Mouse (Mus musculus): ENCODE results near the gene Slc22a30.
"Not testable (repeated sequence)": the region's sequence is repeated elsewhere in the genome, so short reads cannot be mapped to it uniquely, and the experiment has no call there.

Gene Slc22a30

DNA sequence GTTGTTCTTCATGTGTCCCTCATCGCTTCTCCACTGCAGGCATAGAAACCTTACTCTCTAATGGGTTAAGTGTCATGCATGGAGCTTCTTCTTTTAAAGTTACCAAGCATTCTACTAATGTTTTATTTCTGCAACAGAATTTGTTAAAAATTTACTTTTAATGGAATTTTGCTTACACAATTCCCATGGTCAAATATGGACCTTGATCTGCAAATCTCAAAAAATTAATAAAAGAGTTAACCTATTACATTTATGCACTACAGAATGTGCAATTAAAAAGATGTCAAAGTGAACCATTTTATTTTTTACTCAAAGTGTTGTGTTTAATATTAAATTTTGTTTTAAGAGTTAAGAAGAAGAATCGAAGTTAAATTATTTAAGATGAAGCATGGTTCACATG, at the start of gene Slc22a30:
Gene Slc22a30, minus strand, starts transcription at position 101 of the 400 bp plus-strand sequence.
- not testable (repeated sequence) for DNase-seq (ENCODE audit: low spot score)

DNA sequence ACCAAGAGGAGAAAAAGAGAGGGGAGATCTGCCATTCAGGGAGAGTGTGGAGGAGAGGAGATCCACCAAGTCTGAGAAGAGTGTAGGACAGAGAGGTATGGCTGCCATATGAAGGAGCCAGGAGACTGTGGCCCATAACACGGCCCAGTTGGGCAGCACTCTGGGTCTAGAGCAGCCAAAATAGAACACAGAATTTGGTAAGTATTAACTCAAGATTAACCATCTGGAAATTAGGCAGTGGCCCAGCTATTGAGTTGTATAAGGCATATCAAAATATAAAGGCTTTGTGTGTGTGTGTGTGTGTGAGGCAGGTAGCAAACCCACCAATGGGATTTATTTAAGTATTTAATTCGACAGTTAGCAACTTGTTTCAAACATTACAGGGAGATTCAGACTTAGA, 43.4 kb upstream of the Slc22a30 start:
- DNase-seq (ENCODE audit: low spot score): no peak

DNA sequence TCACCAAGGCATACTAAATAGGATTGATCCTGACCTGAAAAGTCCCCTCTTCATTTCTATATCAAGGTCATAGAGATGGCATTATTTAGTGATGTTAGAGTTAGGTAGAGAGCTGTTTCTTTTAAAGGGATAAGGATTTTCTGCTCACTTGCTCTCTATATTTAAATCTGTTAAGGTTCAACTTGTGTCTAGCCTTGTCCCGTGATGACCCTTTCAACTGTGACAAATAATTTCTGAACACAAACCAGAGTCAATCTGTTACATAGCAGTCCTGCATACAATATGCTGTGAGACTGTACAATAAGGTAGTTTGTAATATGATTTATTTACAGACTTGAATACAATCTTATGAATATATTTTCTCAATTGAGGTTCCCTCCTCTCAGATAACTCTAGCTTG, 42.6 kb upstream of the Slc22a30 start:
- DNase-seq (ENCODE audit: low spot score): no peak

DNA sequence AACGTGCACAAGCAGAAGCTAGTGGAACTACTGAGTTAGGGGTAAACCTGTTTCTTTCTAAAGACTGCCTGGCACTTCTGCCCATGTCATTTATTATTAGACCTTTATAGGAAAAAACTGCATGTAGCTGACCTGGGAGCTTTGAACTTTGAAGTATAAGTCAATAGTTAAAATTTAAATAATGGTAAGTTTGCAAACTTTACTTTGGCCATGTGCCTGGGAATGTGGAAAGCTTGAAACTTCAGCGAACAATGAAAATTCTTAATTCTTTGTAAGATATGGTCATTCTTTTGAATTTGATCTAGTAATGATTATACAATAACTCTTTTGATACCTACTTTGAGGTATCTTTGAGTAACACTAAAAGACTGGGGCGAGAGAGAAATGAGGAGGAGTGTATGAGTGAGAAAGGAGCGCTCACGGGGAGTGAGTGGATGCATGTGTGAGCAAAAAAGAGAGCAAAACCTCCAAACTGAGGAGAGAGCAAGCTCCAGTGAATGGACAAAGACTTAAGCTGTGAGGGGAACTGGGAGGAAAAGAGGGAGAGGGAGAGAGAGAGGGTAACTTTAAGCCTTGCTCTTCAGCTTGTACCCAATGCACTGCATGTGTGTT, 26.2 kb upstream of the Slc22a30 start:
- DNase-seq (ENCODE audit: low spot score): no peak

DNA sequence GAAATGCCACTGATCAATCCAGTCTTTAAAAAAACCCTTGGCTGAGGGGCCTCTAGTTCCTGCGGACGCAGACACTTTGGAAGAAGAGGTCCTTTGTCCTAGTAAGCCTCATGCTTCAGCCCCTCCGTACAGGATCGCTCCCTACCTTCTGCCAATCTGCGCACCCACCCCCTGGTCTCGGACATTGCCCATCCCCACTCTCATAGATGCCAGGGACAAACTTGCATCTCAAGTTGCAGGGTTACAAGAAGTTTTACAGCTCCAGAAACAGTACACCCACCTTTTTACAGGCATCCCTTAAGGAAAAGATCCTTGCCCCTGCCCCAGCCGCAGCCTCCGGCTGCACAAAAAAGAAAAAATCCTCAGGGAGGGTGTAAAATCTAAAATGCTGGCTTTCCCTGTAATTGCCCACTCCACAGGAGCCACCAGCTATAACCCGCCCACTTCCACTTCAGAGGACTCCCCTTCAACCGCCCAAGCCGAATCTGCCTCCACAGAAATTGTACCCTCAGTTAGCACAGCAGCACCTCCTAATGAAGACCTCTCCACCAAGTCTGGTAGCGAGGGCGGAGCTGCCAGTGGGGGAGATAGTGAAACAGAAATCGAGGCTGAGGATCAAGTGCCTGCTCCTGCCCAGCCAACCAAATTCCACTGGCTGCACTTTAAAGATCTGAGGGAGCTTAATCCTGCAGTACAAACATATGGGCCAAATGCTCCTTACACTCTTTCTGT, 2.5 kb upstream of the Slc22a30 start:
- not testable (repeated sequence) for DNase-seq (ENCODE audit: low spot score)

All from T-cell, adult 2 months (primary cell).